Mouse (Mus musculus) embryonic facial prominence, embryonic 13.5 days (tissue): ENCODE measurements around the gene Wdr62. TPM values are rescaled to one million over a fixed set of nuclear protein-coding genes. Genes with fewer than 3 reads are reported as not detected.

Experiments
- ATAC-seq: fragments of 200-750 bp; cut with Nextera tagmentation; 2 replicates; pipeline ENCODE4 v1.8.0; 2017; ENCODE audit warnings: low read depth; ENCODE audit not compliant: insufficient number of reproducible peaks, insufficient read depth, low FRiP score, low TSS enrichment
- H3K27ac ChIP-seq: fragments of 300-500 bp; sonication (generic); 2 replicates; pipeline ENCODE4 v1.5.1; 2015; ENCODE audit warnings: moderate library complexity, mild to moderate bottlenecking, inconsistent platforms
- H3K27me3 ChIP-seq: fragments of 300-500 bp; sonication (generic); 2 replicates; pipeline ENCODE4 v1.6.1; 2015; ENCODE audit warnings: mild to moderate bottlenecking, inconsistent platforms
- H3K36me3 ChIP-seq: fragments of 300-500 bp; sonication (generic); 2 replicates; pipeline ENCODE4 v1.6.1; 2015; ENCODE audit warnings: mild to moderate bottlenecking, inconsistent platforms
- H3K4me1 ChIP-seq: fragments of 300-500 bp; sonication (generic); 2 replicates; pipeline ENCODE4 v1.6.1; 2015; ENCODE audit warnings: inconsistent platforms
- H3K4me2 ChIP-seq: fragments of 300-500 bp; sonication (generic); 2 replicates; pipeline ENCODE4 v1.6.1; 2015; ENCODE audit warnings: moderate library complexity, mild to moderate bottlenecking, inconsistent platforms
- H3K4me3 ChIP-seq: fragments of 300-500 bp; sonication (generic); 2 replicates; pipeline ENCODE4 v1.5.1; 2015; ENCODE audit warnings: mild to moderate bottlenecking, inconsistent platforms
- H3K9ac ChIP-seq: fragments of 300-500 bp; sonication (generic); 2 replicates; pipeline ENCODE4 v1.6.1; 2015; ENCODE audit warnings: mild to moderate bottlenecking, inconsistent platforms
- H3K9me3 ChIP-seq: fragments of 300-500 bp; sonication (generic); 2 replicates; pipeline ENCODE4 v1.6.1; 2016; ENCODE audit warnings: inconsistent platforms
- WGBS: fragments of 180-500 bp; shearing (Covaris S2); methylation state at CpG from one replicate; pipeline ENCODE4 v1.1.7; 2015; ENCODE audit warnings: mixed read lengths; 5-methylcytosine and 5-hydroxymethylcytosine counted together
- polyA plus RNA-seq: library from polyadenylated mRNA; unstranded; fragments of >200 nt; fragmentation: Nextera tagmentation; extraction: Ambion mirVana; gene quantifications from 2 replicates; pipeline ENCODE4 v1.2.1, GENCODE M21; 2015

Wdr62 gene
- polyA plus RNA-seq = 6.4 and 8.3 TPM in 2 replicates

DNA sequence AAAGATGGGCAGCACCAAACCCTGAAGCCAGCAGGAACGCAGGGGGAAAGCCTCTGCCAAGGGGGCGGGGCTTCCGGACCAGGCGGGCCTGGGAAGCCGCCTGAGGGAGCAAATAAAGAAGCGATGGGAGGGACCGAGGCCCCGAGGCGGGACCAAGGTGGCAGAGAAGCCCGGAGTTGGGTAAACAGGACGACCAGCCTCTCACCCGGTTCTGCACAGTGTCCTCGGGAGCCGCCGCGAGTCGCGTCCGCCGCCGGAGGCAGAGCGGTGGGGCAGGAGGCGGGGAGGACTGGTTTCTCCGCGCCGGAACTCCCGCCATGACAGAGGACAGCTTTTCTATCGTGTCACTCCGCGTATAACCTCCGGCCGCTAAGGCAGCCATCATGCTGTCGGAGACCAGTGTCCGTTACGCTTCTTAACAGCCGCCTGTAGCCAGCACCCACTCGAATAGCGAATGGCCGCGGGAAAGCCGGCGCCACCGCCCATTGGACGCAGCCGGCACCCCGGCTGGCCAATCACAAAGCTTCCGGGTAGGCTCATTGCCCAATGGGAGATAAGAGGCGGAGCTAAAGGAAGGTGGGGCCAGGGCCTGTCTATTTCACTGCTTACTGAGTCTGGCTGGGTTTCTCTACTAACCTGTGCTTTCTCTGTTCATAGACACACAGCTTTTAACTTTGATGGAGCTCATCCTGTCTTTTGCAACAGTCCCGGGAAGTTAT is at the start of gene Wdr62, which contains the start of gene Thap8:
TSS of gene Wdr62 (minus strand) at position 469 of the 719 bp plus-strand sequence.
TSS of gene Thap8 (plus strand) at position 144 of the 719 bp plus-strand sequence.
- Histone ChIP-seq H3K4me3 (peak within 1 kb of the TSS; percentile 81), H3K27me3 (no peaks in the 10 kb centered on the region), H3K4me1 (peaks cover 12% of the 10 kb centered on the region), H3K36me3 (no peaks in the 10 kb centered on the region), H3K9me3 (no peaks in the 10 kb centered on the region), H3K4me2 (peak within 1 kb of the TSS; percentile 85), H3K27ac (peak within 1 kb of the TSS; percentile 97), H3K9ac (peak within 1 kb of the TSS; percentile 69)
- WGBS = under 1% methylated on average over 49 of the region's 49 CpGs
- peak; percentile 94 for ATAC-seq

DNA sequence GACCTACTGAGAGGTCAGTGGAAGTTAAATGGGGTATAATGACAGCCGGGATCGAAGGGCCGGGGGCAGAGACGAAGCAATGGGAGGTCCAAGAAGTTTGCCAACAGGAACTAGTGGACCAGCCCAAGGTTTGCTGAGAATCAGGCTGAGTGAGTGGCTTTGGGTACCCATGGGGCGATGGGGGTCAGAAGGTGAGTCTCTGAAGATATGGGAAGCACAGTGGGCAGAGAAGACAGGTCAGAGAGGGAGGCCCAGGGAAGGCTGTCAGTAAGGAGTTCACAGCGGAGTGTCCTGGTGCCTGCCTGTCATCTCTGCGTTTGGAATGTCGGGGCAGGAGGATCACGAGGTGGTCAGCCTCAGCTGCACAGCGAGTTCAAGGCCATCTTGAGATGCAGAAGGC is 48.2 kb upstream of the Wdr62 start:
- Histone ChIP-seq H3K27me3 (no peaks in the 10 kb centered on the region; the same call in none of the 2 replicates), H3K36me3 (no peaks in the 10 kb centered on the region), H3K27ac (no peak overlapping the region), H3K4me3 (no peak overlapping the region), H3K4me1 (peaks cover 11% of the 10 kb centered on the region), H3K9ac (no peak overlapping the region), H3K4me2 (no peak overlapping the region), H3K9me3 (no peaks in the 10 kb centered on the region)
- ATAC-seq = no peak
- WGBS = 56% methylated on average over 10 of the region's 10 CpGs

DNA sequence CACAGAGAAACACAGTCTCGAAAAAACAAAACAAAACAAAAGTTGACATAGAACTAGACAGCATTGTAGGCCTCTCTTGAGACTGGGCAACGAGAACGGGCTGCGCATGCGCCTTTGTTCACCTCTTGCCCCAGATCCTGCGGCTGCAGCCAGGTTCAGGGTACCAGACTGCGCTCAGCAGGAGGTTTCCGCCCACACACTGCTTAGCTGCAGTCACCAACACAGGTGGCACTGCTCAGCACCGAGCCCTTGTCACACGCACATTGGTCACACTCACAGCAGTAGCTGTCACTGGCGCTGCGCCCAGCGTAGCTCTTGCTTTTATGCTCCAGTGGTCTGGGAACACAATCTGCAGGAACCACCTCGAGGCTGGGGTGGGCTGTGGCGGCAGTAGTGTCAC is 46.9 kb upstream of the Wdr62 start:
- 63% methylated on average over 15 of the region's 15 CpGs for WGBS

DNA sequence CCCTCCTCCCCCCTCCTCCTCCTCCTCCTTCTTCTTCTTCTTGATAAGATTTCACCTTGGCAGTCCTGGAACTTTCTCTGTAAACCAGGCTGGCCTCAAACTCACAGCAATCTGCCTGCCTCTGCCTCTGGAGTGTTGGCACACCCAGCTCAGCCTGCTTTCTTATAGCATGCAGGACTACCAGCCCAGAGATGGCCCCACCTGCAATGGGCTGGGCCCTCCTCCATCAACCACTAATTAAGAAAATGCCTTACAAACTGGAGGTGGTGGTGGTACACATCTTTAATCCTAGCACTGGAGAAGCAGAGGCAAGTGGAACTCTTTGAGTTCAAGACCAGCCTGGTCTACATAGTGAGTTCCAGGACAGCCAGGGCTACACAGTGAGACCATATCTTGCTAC is 46.2 kb upstream of the Wdr62 start:
- H3K4me1 ChIP-seq = peaks cover 7% of the 10 kb centered on the region

More for the DNA sequence above, 46.9 kb upstream of the Wdr62 start:
- Histone ChIP-seq H3K4me2 (no peak overlapping the region), H3K27ac (no peak overlapping the region), H3K4me1 (peaks cover 11% of the 10 kb centered on the region), H3K27me3 (no peaks in the 10 kb centered on the region; the same call in 1 of the 2 replicates), H3K4me3 (no peak overlapping the region), H3K36me3 (no peaks in the 10 kb centered on the region), H3K9ac (no peak overlapping the region), H3K9me3 (no peaks in the 10 kb centered on the region)
- ATAC-seq = no peak

DNA sequence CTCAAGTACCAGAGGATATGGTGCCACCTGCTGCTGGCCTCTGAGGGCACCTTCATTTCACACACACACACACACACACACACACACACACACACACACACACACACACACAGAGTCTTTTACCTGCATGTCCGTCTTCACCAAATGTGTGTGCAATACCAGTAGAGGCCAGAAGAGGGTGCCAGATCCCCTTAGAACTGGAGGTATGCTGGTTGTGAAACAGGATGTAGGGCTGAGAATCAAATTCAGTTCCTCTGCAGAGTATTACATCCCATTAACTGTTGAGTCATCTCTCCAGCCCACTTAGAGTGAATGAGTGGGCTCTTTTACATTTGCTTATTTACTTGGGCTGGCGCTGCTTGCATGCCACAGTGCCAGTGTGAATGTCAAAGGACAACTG is 45.1 kb upstream of the Wdr62 start:
- H3K36me3 ChIP-seq = no peaks in the 10 kb centered on the region
- ATAC-seq = no peak
- no peak overlapping the region for H3K9ac ChIP-seq
- 44% methylated on average over 2 of the region's 2 CpGs for WGBS
- no peak overlapping the region for H3K4me3 ChIP-seq
- H3K27me3 ChIP-seq = no peaks in the 10 kb centered on the region; the same call in 1 of the 2 replicates
- H3K4me1 ChIP-seq = peaks cover 15% of the 10 kb centered on the region
- no peak overlapping the region for H3K4me2 ChIP-seq
- H3K9me3 ChIP-seq = no peaks in the 10 kb centered on the region
- no peak overlapping the region for H3K27ac ChIP-seq

More for the DNA sequence above, 46.2 kb upstream of the Wdr62 start:
- H3K9me3 ChIP-seq = no peaks in the 10 kb centered on the region
- H3K27ac ChIP-seq = no peak overlapping the region
- H3K27me3 ChIP-seq = no peaks in the 10 kb centered on the region; the same call in 1 of the 2 replicates
- no peak for ATAC-seq
- no peak overlapping the region for H3K9ac ChIP-seq
- H3K36me3 ChIP-seq = no peaks in the 10 kb centered on the region
- H3K4me3 ChIP-seq = no peak overlapping the region
- no peak overlapping the region for H3K4me2 ChIP-seq

DNA sequence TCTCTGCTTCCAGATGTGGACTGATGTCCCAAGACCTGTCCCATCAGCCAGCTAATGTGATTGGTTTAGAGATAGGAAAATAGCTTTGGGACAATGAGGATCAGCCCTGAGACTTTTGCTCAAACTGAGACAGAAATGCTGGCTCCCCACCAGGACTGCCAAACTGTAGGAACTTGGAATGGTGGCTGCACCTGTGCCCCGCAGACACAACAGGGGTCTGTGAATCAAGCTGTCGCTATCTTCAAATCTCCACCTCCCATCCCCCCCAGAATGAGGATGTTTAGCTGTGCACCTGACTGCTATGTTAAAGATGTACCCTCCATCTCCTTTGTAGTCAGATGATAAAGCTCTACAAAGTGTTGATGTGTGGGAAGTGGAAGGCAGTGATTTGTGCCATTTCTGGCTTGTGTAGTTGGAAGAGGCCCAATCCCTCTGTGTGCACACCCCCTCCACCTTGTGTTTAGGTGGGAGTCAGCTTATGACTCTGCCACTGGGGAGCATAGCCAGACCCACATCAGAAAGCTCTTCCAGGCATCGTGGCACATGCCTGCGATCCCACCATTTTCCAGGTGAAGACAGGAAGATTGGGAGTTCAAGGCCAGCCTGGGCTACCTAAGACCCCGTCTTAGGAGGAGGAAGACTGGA is 44.2 kb upstream of the Wdr62 start:
- Histone ChIP-seq H3K27ac (no peak overlapping the region), H3K36me3 (no peaks in the 10 kb centered on the region), H3K27me3 (no peaks in the 10 kb centered on the region; the same call in 1 of the 2 replicates), H3K4me2 (no peak overlapping the region), H3K4me1 (peaks cover 15% of the 10 kb centered on the region), H3K4me3 (no peak overlapping the region), H3K9ac (no peak overlapping the region), H3K9me3 (no peaks in the 10 kb centered on the region)
- no peak for ATAC-seq
- 85% methylated on average over 5 of the region's 5 CpGs for WGBS

DNA sequence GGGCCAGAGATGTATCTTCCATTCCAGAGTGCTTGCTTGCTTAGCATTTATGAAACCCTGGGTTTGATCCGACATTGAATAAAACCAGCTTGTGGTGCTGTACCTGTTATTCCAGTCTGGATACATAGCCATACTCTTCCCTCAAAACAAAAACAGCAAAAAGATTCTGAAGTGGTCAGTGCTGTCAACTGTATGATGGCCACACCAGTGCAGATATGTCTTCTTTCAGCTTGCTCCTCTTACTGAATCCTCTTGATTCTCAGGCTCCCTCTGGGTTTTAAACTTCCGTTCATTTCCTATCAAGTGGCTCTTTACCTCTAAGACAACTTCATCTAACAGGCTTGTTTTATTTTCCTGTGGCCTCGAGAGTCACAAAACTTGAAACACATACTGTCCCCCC is 43.6 kb upstream of the Wdr62 start, which contains the start of gene Sdhaf1:
TSS of gene Sdhaf1 (minus strand) at position 101 of the 400 bp plus-strand sequence.
- H3K9ac ChIP-seq = peak within 1 kb of the TSS; percentile 92
- peaks cover 15% of the 10 kb centered on the region for H3K4me1 ChIP-seq
- peak within 1 kb of the TSS; percentile 91 for H3K27ac ChIP-seq
- H3K27me3 ChIP-seq = no peaks in the 10 kb centered on the region; the same call in 1 of the 2 replicates
- H3K4me2 ChIP-seq = peak within 1 kb of the TSS; percentile 79
- no peaks in the 10 kb centered on the region for H3K36me3 ChIP-seq
- WGBS = 69% methylated on average over 3 of the region's 3 CpGs
- ATAC-seq = no peak
- H3K9me3 ChIP-seq = no peaks in the 10 kb centered on the region
- H3K4me3 ChIP-seq = peak within 1 kb of the TSS; percentile 83

DNA sequence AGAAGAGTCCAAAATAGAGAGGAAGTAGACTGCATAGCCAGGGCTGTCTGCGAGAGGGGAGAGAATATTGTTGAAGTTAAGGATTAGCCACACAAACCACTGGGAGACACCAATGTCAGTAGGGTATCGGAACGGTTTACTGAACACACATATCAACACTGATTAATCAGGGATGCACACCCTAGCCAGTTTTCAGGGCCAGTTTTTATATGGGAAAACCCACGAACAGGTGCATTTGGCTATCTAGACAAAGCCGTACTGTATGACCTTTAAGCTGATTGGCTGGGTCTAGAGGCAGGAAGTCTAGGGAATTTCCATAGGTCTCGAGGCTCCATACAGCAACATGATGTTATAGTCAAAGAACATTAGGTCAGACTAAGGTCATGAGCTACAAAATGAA is 42.6 kb upstream of the Wdr62 start:
- Histone ChIP-seq H3K4me1 (peaks cover 15% of the 10 kb centered on the region), H3K27me3 (no peaks in the 10 kb centered on the region), H3K4me3 (peak overlapping the region; percentile 83), H3K27ac (peak overlapping the region; percentile 91), H3K9ac (peak overlapping the region; percentile 92), H3K36me3 (peaks cover 5% of the 10 kb centered on the region; the same call in 1 of the 2 replicates), H3K4me2 (peak overlapping the region; percentile 79), H3K9me3 (no peaks in the 10 kb centered on the region)
- ATAC-seq = no peak
- 34% methylated on average over 6 of the region's 6 CpGs for WGBS

DNA sequence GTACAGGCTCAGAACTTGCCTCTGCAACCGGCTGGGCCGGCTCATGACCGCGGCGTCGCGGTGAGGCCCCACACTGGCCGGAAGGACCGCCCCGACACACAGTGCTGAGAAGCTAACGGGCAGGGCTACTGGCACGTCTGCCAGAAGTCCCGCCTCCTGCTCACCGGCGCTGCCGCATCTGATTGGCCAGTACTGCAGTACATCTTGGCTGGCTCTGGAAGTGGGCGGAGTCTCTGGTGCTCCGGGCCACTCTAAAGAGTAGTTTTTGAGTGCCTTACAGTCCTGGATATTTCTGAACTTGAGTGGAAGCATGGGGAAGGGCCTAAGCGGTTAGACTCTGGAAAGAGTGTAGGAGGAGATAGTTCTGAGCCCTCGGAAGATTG is 42.1 kb upstream of the Wdr62 start:
- H3K4me1 ChIP-seq = peaks cover 15% of the 10 kb centered on the region
- 0% methylated on average over 20 of the region's 20 CpGs for WGBS
- H3K27me3 ChIP-seq = no peaks in the 10 kb centered on the region
- ATAC-seq = peak; percentile 98
- H3K4me2 ChIP-seq = peak overlapping the region; percentile 79
- peak overlapping the region; percentile 83 for H3K4me3 ChIP-seq
- peak overlapping the region; percentile 91 for H3K27ac ChIP-seq
- H3K9me3 ChIP-seq = no peaks in the 10 kb centered on the region
- H3K36me3 ChIP-seq = peaks cover 8% of the 10 kb centered on the region; the same call in 1 of the 2 replicates
- peak overlapping the region; percentile 92 for H3K9ac ChIP-seq

DNA sequence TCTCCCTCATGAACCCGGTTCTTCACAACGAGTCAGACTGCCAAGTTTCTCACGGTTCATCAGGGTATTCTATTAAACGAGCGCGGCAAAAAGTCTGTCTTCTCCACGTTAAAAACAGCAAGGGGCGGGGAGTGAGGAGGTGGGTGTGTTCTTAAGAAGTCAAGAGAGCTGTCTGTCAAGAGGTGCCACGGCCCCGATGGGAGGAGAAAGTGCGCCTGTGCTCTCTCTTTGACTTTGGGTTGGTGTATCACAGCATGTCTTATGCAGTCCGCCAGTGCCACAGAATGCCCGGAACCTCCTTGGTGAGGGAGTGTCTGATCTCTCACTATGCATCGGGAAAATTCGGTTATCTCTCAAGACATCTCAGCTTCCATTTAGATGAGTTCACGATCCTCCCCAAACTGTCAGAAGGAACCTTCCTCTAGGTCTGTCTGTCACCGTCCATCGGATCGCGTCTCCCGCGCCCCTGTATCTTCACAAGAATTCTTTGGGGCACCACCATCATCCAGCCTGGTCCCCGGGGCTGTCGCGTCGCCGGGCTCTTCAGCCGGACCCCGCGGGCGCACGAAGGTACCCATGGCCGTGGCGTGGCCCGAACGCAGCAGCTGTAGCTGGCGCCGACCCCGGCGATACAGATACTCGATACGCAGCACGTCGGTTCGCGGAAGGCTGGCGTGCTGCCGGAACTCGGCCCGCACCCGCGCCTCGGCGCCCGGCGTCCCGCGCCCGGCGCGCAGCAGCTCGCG is 41.5 kb upstream of the Wdr62 start, which contains the start of gene E130208F15Rik:
TSS of gene E130208F15Rik (plus strand) at position 202 of the 746 bp plus-strand sequence.
- H3K4me1 ChIP-seq = peaks cover 15% of the 10 kb centered on the region
- peak within 1 kb of the TSS; percentile 91 for H3K27ac ChIP-seq
- WGBS = under 1% methylated on average over 63 of the region's 63 CpGs
- H3K4me2 ChIP-seq = peak within 1 kb of the TSS; percentile 79
- peak; percentile 66 for ATAC-seq
- H3K9ac ChIP-seq = peak within 1 kb of the TSS; percentile 92
- H3K36me3 ChIP-seq = peaks cover 12% of the 10 kb centered on the region; the same call in 1 of the 2 replicates
- no peaks in the 10 kb centered on the region for H3K9me3 ChIP-seq
- H3K4me3 ChIP-seq = peak within 1 kb of the TSS; percentile 83
- H3K27me3 ChIP-seq = no peaks in the 10 kb centered on the region

DNA sequence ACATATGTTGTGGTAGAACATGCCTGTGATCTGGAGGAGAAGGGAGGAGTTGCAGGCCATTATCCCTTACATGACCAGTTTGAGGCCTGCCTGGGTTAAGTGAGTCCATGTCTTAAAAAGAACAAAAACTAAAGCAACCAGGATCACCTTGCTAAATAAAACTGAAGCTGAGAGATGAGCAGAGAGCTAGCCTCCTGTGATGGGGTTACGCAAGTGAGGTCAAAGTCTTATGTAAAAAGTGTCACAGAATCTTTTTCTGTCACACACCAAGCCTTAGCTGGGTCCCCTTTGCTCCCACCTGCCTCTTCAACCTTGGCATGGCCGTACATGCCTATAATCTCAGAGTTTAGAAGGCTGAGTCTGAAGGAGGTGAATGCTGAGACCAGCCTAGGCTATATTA is 40.7 kb upstream of the Wdr62 start:
- Histone ChIP-seq H3K36me3 (peaks cover 16% of the 10 kb centered on the region; the same call in 1 of the 2 replicates), H3K9ac (peak overlapping the region; percentile 92; the same call in 1 of the 2 replicates), H3K9me3 (no peaks in the 10 kb centered on the region), H3K27me3 (no peaks in the 10 kb centered on the region), H3K4me1 (peaks cover 17% of the 10 kb centered on the region), H3K4me2 (peak overlapping the region; percentile 79), H3K27ac (no peak overlapping the region), H3K4me3 (peak overlapping the region; percentile 83)
- ATAC-seq = no peak
- 76% methylated on average over 2 of the region's 2 CpGs for WGBS
